Mouse (Mus musculus): ENCODE data around the gene Lamc1.
"Not testable (repeated sequence)": the region's sequence is repeated elsewhere in the genome, so short reads cannot be mapped to it uniquely, and the experiment has no call there.

The Lamc1 gene

GRCm38 (mm10) chr1:153331796-153332443, 666 bp downstream of the Lamc1 start:
- peak; percentile 66 for DNase-seq (ENCODE audit: low spot score)

DNA sequence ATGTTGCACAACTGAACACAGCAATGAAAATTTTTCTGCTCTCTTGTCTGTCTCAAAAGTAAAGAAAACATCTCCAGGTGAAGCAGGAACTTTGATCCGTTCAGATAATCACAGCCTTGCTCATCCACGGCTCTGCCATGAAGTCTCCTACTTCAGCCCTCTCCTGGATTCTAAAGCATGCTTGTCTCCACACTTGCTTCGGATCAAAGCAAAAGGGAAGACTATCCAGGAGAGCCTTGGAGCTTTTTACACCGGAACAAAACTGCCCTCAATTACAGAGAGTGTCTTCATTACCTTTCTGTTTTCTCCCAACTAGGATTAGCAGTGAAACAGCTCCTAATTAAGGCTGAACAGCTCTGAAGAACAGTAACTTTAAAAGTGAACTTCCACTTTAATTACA, 1.4 kb downstream of the Lamc1 start:
- DNase-seq (ENCODE audit: low spot score) = no peak

DNA sequence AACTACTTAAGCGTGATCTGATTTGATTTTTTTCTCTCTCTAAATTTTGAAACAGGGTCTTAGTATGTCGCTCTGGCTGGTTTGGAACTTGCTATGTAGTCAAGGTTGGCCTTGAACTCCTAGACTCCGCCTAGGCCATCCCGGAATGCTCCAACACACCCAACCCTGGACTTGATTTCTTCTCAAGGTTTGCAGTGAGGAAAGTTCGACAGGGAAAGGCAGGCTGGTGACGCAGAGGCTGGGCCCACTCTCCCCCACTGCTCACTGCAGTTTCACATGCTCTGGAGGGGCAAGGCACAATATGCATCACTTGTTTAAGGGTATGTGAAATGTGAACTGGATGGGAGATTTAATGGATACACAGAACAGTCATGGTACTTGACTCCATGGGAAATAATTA, 3.3 kb downstream of the Lamc1 start:
- DNase-seq (ENCODE audit: low spot score) = no peak

GRCm38 (mm10) chr1:153327063-153327462, 5.5 kb downstream of the Lamc1 start:
- no peak for DNase-seq (ENCODE audit: low spot score)

GRCm38 (mm10) chr1:153326226-153326625, 6.4 kb downstream of the Lamc1 start:
- no peak for DNase-seq (ENCODE audit: low spot score)

DNA sequence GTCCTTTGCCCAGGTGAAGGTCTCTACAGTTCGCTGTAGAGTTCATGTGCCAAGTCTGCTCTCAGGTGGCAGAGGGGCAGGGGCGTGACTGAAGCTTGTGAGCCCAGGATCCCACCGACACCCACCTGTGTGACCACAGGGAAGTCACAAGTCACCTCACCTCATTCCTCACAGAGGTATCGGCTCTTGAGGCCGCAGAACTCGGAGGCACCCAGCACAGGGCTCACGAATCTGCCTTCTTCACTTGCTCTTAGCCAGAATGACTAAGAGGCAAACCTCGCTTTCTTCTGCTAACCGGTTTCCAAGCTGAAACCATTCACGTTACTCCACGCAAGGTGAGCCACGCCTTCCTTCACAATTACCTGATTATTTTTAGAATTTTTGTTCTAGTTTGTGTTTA, 11.2 kb downstream of the Lamc1 start:
- DNase-seq (ENCODE audit: low spot score) = no peak

- no peak for DNase-seq (ENCODE audit: low spot score)
These were observed 11.9 kb downstream of the Lamc1 start for GRCm38 (mm10) chr1:153320554-153321147.

DNA sequence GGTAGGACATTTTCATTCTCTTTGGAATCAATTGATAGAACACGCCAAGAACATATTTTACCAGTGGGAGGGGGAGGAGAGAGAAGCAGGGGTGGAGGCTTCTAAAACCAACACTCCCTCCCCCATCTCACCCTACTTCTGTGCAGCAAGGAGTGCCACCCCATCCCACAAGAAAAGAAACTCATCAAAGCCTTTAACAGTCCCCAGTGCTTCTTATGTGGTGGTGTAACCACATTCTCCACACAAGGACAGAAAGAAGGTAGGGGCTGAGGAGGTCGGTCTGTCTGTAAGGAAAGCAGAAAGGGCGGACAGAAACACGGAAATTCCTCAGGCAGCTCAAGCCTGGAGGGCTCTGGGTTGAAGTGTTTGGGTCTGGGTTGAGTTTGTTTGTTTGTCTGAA, 12.5 kb downstream of the Lamc1 start:
- no peak for DNase-seq (ENCODE audit: low spot score)

DNA sequence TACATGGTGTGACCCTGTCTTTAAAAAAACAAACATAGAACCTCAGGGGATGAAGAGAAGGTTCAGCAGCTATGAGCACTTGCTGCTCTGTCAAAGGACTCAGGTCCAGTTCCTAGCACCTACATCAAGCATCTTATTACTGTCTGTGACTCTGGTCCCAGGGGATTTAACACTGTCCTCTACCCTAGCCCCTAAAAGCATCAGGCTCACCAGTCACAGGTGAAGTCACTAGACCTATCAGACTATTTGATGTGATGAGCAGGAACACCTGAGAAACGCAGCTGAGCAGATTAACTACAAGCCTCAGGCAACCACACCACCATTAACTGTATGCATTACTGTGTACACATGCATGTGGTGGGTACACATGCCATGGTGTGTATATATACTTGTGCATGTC, 13.8 kb downstream of the Lamc1 start:
- DNase-seq (ENCODE audit: low spot score) = no peak

GRCm38 (mm10) chr1:153318287-153318686, 14.3 kb downstream of the Lamc1 start:
- no peak for DNase-seq (ENCODE audit: low spot score)

- no peak for DNase-seq (ENCODE audit: low spot score)
These were observed 14.9 kb downstream of the Lamc1 start for GRCm38 (mm10) chr1:153317486-153318260.

GRCm38 (mm10) chr1:153316956-153317355, 15.6 kb downstream of the Lamc1 start:
- no peak for DNase-seq (ENCODE audit: low spot score)

DNA sequence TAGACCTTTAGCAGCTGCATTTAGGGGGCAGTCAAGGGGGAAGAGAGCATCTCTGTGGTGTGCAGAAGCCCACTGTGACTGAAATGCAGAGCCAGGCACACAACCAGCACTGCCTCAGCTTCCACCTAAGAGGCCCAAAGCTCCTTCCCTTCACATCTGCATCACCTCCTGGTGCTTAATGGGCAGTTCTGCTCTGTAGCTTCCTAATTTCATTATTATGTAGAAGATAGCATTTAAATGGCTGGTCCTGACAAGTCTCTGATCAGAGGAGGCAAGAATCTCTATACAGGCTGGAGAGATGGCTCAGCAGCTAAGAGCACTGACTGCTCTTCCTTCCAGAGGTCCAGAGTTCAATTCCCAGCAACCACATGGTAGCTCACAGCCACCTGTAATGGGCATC, 16.3 kb downstream of the Lamc1 start:
- DNase-seq (ENCODE audit: low spot score) = no peak

DNA sequence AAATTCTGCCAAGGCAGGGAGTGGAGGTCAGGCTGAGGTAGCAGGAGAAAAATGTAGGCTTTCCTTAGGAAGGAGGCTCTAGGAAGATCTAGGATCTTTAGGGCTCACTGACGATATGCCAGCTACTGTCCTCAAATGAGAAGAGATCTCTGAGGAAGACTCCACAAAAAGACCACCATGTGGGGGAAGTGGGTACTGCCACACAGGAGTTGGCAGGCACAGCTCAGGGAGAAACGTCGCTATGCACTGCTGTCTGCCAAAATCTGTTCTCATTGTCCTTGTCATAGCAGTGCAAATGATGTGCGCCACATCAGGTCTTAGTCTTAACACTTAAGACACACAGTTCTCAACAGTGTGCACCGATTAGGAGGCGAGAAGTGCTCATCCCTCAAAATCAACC, 17.5 kb downstream of the Lamc1 start:
- no peak for DNase-seq (ENCODE audit: low spot score)

DNA sequence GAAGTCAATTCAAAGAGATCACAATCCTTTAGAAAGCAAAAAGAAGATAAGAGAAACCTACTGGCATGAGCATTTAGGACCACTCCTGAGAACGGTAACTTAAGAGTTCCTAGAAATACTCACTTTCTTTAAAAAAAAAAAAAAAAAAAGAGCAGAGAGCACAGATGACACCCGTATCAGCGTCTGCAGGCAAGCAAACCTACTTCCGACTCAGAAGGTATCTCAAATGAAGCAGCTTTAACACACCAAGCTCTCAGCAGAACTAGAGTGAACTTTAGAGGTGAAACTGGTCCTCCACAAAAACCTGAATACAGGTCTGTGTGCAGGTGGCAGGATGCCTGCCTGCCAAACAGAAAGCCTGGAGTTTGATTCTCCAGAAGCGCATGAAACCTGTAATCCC, 19.6 kb downstream of the Lamc1 start:
- DNase-seq (ENCODE audit: low spot score) = no peak

GRCm38 (mm10) chr1:153310190-153310589, 22.4 kb downstream of the Lamc1 start:
- DNase-seq (ENCODE audit: low spot score) = no peak

DNA sequence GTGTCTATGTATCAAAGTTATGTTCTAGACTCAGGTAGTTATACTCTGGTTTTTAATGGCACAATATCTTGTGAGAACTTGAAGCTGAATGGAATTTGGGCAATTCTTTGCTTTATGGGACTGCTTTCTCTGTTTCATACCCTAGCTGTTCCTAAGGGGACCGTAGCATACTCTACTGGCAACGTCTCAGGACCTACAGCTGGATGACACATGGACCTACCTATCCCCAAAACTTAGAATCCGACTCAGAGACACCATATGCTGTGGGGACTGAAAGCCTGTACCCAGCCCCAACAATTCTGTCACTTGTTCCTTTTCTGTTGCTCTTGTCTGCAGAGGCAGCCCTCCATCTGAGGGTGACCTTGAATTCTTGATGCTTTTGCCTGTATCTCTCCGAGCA, 23.3 kb downstream of the Lamc1 start:
- no peak for DNase-seq (ENCODE audit: low spot score)

DNA sequence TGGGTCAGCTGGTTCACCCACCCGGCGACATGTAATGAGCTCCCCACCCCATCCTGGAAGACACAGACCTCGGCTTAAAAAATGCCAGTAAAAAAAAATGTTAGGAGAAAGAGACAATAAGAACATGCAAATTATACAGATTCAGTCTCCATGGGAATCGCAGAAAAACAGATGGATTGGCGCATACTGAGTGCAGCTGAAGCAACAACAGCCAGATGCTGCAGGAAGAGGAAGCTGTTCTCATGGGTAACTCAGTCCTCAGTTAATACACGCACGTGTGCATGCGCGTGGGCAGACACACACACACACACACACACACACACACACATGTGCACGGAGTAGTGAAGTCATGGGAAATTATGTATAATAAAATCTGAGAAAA, 23.7 kb downstream of the Lamc1 start:
- DNase-seq (ENCODE audit: low spot score) = no peak

DNA sequence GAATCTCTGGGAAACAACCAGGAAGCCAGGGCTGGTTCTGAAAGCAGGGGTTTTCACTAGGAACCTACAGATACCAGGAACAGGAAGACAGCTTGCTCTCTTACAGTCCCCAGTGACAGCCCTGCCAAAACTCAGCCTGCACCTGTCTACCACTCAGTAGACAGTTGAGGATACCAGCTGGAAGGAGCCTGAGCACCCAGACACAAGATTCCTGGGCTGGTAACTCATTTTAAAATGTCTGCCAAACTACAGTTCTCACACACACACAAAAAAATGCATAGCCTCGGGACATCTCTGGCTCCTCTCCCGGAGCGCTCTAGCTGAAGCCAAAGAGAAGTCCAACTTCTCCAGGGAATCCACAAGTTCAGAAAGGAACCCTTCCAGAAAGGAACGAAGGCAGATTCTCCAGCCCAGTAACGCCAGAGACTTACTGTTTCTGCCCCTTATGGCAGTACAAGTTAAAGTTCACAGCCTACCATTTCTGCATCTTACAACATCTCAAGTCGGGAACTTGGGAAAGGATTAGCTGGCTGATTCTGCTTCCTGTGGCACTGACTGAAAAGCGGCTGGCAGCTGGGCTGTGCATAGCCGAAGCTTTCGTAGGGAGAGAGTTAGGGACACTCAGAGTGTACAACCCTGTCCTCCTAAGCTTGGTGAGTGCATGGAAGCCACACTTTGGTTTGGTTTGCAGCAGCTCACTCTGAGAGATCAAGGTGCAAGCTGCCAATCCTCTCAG, 24.2 kb downstream of the Lamc1 start:
- no peak for DNase-seq (ENCODE audit: low spot score)

DNA sequence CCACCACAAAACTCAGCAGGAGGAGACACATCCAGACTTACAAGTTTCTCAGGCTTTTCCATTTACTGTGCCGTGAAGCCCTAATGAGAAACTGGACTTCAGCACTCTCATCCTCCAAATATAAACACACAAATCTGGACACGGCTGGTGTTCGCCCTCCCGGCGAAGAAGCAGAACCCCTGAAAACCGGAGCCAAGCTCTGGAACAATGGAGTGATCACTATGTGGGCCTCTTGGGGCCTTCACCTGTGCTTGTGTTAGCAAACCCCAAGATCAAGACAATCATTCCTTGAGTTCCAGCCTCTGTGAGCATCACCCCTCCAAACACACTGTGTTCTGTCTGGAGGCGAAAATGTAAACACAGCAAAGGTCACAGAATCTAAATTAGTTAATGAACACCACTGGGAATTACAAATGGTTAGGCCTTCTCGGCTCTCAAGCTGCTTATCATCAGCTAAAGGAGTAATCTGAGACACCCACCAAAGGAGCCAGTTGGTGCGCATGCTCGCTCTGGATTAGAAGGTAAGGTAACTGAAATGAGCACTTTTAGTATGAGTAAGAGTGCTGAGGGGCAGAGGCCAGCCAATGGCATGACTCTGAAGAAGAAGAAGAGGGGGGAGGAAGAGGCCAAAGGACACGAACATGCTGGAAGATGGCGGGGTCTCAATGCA, 24.9 kb downstream of the Lamc1 start:
- DNase-seq (ENCODE audit: low spot score) = no peak

- not testable (repeated sequence) for DNase-seq (ENCODE audit: low spot score)
These were observed 26.9 kb downstream of the Lamc1 start for GRCm38 (mm10) chr1:153305728-153306127.

DNA sequence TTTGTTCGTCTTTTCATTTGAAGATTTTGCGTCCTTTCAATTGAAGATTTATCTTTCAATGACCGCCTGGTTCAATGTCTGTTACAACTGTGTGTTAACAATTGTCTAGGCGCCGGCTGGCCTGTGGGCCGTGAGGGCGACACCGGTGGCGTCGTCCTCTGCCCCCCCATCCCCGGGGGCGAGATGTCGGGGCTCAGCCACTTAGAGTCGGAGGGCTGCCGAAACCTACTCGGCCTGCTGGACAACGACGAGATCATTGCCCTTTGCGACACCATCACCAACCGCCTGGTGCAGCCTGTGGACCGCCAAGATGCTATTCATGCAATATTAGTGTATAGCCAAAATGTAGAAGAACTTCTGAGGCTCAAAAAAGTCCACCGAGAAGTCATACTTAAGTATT, 27.3 kb downstream of the Lamc1 start:
- DNase-seq (ENCODE audit: low spot score) = not testable (repeated sequence)
